Mouse (Mus musculus) neutrophil, adult 5-6 weeks (primary cell): Measurements from ENCODE around the gene Zfand4. TPM values are rescaled to one million over a fixed set of nuclear protein-coding genes. Genes with fewer than 3 reads are reported as not detected.
A peak's percentile ranks its signal among the peaks of the same experiment; 100 is the strongest.
"Not testable (repeated sequence)": the region's sequence is repeated elsewhere in the genome, so short reads cannot be mapped to it uniquely, and the experiment has no call there.

ENCODE experiments used
- ATAC-seq: fragments of 151-379, 151-347 bp; 2 replicates; pipeline ENCODE4 v1.8.0; 2017; ENCODE audit warnings: mild to moderate bottlenecking, moderate TSS enrichment; ENCODE audit not compliant: insufficient number of reproducible peaks, poor library complexity, low FRiP score, severe bottlenecking; ENCODE audit errors: extremely low read depth
- total RNA-seq: library from RNA; stranded (forward); fragments of 200-1000 nt; gene quantifications from 2 replicates; pipeline ENCODE4 v1.2.3, GENCODE M21; 2017

Gene Zfand4
- total RNA-seq, 1 experiment from 2014 or later = 33.5 TPM

DNA sequence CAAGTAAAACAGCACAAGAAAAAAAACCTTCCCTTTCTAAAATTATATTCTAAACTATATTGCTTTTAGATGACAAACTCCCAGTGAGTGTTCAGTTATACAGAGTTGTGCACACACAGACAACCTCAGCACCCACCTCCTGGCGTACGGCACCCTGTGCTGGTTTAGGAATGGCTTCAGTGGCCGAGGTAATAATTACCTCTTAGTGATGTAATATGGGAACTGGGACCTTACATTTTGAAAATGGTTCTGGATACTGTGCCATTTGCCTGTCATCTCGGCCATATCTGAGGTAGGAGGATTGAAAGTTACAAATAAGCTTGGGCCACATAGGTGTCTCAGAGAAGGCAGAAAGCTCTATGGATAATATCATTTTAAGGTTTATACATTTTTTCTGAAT lies 22.3 kb downstream of the Zfand4 start:
- no peak for ATAC-seq

DNA sequence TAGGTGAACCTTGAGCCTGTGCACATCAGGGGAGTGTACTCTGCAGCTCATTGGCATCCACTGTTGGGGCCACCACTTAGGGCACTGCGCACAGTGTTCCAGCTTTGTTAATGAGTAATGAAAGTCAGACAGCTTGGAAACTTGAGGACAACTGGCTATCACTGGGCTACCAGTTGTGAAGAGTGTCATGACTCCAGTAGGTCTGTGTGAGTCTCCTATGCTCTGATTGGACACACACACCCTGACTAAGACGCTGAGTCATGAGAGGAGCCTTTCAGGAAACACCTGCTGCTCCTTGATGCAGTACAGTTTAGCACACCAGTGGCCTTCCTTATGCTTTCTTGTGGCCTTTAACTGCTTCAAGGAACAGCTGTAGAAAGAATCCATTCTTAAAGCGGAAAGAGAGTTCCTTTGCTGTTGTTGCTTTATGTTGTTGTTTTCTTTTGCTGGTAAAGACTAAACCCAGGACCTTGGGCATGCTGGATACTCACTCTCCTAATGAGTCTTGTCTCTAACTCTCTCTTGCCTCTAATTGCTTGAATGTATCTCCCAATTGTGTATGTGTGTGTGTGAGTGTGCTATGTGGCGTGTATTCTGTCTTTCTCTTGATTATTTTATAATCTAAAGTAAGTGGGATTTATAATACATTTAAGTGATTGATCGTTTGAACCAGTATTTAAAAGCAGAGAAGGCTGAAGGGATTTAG lies 23.0 kb downstream of the Zfand4 start:
- ATAC-seq = no peak

DNA sequence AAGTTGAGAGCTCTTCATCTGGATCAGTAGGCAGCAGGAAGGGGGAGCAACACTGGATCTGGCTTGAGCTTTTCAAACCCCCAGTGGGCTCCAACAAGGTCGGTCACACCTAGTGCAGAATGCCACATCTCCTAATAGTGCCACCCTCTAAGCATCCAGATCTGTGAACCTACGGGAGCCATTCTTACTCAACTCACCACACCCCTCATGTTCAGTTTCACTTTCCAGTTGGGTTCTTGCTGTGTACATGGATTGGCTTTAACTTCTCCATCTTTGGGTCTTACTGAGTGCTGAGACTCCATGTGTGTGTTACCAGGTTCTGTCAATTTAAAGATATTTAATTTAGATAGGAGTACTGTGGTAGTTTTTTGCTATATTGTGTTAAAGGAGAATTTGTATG lies 47.4 kb downstream of the Zfand4 start:
- ATAC-seq = no peak

DNA sequence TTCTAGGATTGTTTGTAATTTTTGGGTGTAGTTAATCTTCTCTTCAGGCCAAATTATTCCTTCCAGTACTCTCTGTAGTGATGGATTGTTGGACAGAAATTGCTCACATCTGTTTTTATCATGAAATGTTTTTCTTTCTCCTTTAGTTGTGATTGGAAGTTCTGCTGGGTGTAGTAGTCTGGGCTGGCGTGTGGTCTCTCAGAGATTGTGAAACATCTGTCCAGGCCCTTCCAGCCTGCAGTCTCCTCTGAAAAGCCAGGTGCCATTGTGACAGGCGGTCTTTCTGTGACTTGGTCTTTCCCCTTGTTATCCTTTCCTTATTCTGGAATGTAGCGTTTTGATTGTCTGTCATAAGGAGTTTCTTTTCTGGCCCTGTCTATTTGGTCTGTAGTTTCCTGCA lies 55.2 kb downstream of the Zfand4 start:
- ATAC-seq = no peak

- ATAC-seq = no peak
These were observed 62.6 kb downstream of the Zfand4 start for GRCm38 (mm10) chr6:116326641-116327040.

DNA sequence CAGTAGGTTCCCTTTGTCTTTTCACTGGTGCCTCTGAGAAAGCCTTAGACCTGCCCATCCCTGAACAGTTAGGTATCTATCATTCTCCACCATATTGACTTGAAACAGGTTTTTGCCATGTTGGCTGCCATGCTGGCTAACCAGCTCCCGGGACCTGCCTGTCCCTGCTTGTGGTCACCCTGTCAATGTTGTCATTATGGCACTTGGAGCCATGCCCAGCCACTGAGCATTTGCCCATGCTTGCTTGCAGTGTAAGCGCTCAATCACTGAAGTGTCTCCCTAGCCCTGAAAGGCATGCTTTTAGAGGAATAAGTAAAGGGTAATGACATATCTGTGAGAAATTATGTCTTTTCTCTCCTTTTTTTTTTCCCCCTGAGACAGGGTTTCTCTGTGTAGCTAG lies 67.4 kb downstream of the Zfand4 start:
- no peak for ATAC-seq

DNA sequence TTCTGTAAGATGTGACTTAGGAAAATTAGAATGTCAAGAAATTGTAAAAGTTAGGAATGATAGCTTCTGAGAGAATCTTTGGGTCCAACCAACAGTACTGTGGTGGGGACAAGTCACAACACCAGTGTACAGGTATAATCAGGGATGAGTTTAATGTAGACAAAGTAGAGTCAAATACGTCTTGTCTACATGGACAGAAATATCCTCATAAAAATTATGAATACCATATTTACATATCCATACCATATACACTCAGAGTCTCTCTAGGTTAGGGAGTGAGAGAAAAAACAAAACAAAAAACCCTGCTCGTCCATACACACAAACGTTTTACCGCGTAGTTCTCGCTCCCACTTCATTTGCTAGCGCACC lies 73.4 kb downstream of the Zfand4 start:
- no peak for ATAC-seq

DNA sequence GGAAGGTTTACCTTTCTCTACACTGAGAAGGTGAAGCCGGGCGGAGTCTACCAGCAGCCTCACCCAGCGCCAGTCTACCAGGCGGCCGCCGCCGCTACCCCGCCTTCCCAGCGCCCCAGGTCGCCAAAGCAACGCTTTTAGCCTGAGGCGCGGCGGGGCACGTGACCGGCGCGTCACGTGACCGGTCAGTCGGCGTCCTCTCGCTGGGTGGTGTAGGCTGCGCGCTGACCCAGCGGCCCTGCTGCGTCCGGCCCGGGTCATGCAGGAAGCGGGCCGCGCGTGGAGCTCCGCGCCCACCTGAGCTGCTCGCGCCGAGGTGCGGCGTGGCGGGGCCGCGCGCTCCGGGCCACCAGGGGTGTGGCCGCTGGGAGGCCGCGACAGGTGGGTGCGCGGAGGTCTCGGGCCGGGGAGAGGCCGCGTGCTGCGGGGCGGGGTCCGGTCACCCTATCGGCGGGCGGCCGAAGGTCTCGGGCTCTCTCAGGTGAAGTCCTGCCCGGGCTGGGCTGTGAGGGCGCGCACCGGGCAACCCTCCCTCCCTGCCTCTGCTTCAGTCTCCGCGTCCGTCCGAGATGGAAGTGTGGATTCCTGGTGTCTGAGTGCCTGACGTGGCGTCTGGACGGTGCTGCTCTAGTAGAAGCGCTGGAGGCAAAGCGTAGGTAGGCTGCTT lies 73.9 kb downstream of the Zfand4 start, which contains the start of gene March8:
TSS of gene March8 (plus strand) at position 190 of the 667 bp plus-strand sequence.
- ATAC-seq = peak; percentile 75

DNA sequence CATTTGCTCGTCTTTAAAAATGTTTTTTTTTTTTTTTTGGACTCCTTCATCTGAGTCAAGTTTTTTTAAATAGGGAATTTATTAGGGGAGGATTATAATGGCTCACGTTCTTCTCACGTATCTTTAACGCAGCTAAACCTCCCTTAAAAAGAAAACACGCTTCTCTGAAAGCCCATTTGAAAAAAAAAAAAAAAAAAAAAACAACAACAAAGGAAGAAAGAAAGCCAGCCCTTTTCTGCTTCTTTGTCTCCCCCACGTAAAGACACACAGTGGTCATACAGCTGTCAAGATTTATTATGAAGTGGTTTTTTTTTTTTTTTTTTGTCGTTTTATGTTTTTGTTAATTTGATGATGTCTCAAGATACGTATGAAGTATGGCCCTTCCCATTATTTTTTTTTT lies 74.5 kb downstream of the Zfand4 start:
- no peak for ATAC-seq

GRCm38 (mm10) chr6:116339088-116339487 lies 75.1 kb downstream of the Zfand4 start:
- ATAC-seq = no peak

DNA sequence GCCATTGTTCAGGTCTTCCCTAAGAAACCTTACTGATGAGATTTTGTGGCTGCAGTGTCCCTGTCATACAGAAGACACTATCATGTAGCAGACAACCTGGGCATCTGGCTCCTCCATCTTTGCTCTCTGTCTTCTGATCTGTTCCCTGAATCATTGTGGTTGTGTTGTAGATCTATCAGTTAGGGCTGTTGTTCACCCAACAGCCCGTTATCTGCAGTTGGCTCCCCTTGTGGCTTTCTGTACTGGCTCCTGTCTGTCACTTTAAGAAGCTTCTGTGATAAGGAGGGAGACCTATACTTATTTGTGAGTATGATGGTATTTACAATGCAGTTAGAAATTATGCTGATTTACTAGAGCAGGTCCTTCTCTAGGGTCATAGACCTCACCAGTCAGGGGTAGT lies 76.5 kb downstream of the Zfand4 start:
- ATAC-seq = no peak

DNA sequence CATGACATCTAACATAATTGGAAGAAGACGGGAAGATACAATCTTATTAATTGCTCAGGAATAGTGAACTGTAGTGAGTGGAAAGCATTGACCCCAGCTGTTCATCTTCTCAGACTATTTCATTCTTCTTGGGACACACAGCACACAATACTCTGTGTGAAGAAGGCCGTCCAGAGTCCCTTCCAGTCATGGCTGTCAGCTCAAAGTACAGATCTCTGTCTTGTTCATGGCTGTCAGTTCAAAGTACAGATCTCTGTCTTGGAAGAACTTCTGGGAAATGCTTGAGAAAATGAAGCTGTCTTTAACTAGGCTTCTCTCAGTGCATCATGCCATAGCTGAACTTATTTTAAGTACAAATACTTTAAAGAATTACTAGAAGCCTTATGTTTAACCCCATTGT lies 83.9 kb downstream of the Zfand4 start:
- no peak for ATAC-seq

GRCm38 (mm10) chr6:116349997-116350396 lies 86.0 kb downstream of the Zfand4 start:
- no peak for ATAC-seq

DNA sequence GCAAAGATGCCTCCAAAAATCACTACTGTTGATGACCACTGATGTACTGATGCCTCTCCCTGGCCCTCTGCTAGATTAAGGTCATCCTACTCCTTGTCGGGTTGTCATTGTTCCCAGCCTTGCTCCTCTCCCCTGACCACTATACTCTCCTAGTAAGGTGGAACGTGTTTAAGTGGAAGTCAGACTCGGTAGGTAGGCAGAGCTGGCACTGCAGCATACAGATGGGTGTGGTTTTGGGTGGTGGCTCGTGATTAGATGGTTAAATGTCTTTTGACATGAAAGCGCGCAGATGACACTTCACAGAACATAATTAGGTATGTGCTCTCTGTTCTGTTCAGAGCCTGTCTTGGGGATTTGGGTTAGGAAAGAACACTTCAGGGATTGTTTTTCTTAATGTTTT lies 86.6 kb downstream of the Zfand4 start:
- no peak for ATAC-seq

GRCm38 (mm10) chr6:116351534-116351933 lies 87.5 kb downstream of the Zfand4 start:
- no peak for ATAC-seq

DNA sequence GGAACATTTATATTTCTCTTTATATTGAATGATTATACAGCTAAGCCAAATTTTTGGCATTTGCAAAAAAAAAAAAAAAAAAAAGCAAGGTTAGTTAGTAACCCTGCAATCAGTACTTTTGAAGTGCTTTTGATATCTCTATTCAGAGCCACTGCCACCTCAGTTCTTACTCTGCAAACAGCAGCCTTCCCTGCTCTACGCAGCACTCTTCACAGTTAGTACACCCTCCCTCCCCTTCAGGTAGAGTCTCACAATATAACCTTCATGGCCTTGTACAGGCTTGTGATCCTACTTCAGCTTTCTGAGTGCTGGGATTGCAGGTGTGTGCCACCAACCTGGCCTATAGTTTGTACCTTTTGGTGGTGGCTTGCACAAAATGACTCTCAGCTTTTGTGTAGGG lies 89.4 kb downstream of the Zfand4 start:
- ATAC-seq = no peak

DNA sequence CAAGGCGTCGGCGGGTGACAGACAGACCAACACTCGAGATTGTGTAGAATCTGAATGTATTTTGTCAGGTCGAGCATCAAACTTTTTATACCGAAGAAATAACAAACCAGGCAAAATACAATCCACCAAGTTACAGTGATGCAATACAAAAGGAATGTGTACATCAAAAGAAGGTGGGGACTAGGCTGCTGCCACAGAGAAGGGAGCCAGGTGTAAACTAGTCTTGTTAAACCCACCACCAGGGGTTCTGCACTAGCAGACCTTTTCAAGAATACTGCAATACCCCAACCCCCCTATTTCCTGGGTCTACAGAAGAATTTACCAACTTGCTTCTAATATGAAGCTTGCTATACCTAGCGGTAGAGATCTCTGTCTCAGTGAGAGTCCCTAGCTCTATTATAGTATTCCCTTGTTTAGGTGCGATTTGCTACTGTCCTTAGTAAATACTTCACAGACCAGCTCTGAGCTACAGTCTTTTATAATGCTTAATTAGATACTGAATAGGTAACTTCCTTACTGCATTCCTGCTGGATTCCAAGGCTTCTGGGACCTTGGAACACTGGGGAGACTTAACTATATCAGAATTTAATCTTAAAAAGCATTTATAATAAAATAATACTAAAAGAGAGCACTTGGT lies 92.4 kb downstream of the Zfand4 start:
- ATAC-seq = not testable (repeated sequence)

- ATAC-seq = no peak
These were observed 92.9 kb downstream of the Zfand4 start for GRCm38 (mm10) chr6:116356948-116357325.

DNA sequence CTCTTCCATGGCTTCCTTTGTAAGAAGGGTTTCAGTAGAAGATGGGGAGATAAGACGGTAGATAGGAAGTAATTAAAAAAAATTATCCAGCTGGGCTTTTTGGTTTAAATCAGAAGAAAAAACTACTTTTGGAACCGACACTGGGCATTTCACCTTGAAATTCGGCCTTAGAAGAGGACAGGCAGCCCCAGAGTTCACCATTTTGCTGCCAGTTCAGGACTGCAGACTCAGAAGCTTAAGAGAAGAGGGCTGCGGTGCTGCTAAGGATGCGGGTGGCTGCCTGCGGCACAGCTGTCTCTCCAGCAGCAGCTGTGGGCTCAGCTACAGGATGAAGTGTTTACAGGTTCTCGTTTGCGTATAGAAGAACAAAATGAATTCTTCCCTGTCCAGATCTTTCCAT lies 94.0 kb downstream of the Zfand4 start:
- no peak for ATAC-seq

DNA sequence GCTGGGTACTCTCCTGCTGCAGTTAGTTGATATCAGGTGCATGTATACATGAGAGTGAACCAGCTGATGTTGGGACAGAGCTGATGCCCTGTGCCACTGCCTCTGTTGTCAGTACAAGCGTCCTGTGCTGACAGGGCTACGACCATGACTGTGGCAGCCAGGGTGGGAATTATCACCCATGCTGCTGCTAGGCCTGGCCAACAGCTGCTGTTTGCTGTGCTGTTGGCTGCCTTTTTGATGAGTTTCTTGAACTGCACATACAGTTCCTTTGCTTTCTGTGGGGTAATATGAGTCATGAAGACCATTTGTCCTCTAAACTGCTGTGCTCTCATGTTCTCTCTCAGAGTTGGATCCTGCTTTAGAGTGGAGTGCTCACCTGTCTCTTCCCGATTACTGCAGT lies 95.2 kb downstream of the Zfand4 start:
- ATAC-seq = no peak
